Mouse (Mus musculus) left cerebral cortex, adult 2 months (tissue): ENCODE data around the gene Ppp4r1. TPM values are rescaled to one million over a fixed set of nuclear protein-coding genes. Genes with fewer than 3 reads are reported as not detected.
A peak's percentile ranks its signal among the peaks of the same experiment; 100 is the strongest.

Experiments used
- DNase-seq, 2 experiments: peaks; one replicate each; pipeline ENCODE4 v3.0.0; 2021 to 2022; ENCODE audit warnings: low spot score in 2 of 2, mixed read lengths in 1 of 2; ENCODE audit errors: extremely low spot score in 1 of 2
- H3K27ac ChIP-seq: fragments of 200-600 bp; 2 replicates; pipeline ENCODE4 v1.8.1; 2022
- H3K4me3 ChIP-seq: fragments of 200-600 bp; 2 replicates; pipeline ENCODE4 v1.8.1; 2022
- CTCF ChIP-seq: fragments of 200-600 bp; IDR thresholded peaks from 2 replicates; pipeline ENCODE4 v1.8.1; 2022; ENCODE audit warnings: antibody characterized with exemption, mild to moderate bottlenecking, moderate library complexity
- intact Hi-C: fragments of 180-260 bp; cut with DNase I; formaldehyde crosslinking; loops from one replicate; pipeline ENCODE4 v1.15.1; 2025
- total RNA-seq, 2 experiments: library from RNA; stranded (reverse); gene quantifications; 2 replicates each; pipeline ENCODE4 v1.2.3; 2021

The Ppp4r1 gene
- total RNA-seq, 2 experiments from 2014 or later = 46.5 to 52.5 TPM

DNA sequence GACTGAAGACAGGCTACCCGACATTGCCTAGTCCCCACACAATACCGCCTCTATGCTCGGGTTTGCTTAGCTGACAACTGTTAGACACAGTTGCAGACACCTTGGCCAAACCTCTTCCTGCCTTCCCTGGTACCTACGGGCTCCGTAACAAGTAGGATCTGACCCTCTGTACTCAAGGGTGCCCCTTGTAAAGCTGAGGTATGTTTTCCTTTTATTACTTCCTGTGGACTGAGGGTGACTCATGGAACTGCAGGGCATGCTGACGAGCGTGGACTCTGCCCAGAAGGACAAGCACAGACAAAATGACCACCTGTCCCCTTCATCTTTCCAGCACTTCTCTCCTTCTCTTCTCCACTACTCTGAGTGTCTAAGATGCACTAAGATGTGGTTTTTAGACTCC is 7.9 kb upstream of the Ppp4r1 start:
- TF ChIP-seq CTCF = no peak
- intact Hi-C loops = loop anchor here (5.0 kb wide), 1 partner anchor 67 kb away; no protein-coding TSS in a partner anchor
- Histone ChIP-seq H3K4me3 (no peak overlapping the region), H3K27ac (no peak overlapping the region)
- DNase-seq = no peak

DNA sequence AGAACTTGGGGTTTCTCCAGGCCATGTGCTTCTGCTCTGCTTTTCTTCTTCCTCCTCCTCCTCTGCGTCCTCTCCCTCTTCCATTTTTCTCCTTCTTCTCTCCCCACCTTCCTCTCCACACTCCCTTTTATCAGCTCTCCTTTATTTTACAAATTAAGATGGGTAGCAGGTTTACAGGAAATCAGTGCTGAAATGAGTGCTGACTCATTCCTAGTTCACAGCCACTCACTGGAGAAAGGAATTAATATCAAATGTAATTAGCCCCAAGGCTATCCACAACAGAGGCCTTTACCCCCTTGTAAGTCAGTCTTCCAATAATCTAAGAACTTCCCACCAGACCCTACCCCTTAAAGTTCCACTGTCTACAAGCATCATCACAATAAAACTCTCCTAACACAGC is 6.1 kb upstream of the Ppp4r1 start:
- H3K4me3 ChIP-seq = no peak overlapping the region
- DNase-seq = no peak
- intact Hi-C loops = no loop called here
- TF ChIP-seq CTCF = no peak
- H3K27ac ChIP-seq = no peak overlapping the region

DNA sequence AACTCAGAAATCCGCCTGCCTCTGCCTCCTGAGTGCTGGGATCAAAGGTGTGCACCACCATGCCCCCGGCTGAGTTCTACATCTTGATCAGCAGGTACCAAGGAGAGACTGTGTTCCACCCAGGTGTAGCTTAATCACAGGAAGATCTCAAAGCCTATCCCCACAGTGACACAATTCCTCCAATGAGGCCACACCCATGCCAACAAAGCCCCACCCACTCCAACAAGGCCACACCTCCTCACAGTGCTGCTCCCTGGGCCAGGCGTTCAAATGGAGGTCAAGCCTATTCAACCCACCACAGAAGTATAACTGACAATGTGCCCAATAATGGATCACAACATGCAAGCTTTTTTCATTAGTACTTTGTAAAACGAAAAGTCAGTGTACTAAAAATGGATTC is 4.9 kb upstream of the Ppp4r1 start:
- Histone ChIP-seq H3K4me3 (no peak overlapping the region), H3K27ac (no peak overlapping the region)
- TF ChIP-seq CTCF = no peak
- no peak for DNase-seq
- intact Hi-C loops = no loop called here

DNA sequence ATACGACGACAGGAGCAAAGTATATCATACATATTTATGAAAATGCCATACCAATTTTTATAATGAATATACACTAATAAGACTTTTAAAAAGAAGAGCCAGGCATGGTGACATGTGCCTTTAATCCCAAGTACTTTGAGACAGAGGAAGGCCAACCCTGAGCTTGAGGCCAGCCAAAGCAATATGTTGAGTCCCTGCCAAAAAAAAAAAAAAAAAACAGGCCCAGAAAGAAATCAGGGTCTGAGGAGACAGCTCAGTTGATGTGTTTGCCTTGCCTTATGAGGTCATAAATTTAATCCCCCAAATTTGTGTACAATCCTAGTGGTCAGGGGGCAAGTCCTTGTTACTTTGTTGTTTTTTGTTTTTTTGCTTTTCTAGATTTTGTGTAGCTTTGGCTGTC is 1.4 kb upstream of the Ppp4r1 start:
- TF ChIP-seq CTCF = no peak
- DNase-seq = no peak
- H3K4me3 ChIP-seq = no peak overlapping the region
- no peak overlapping the region for H3K27ac ChIP-seq
- intact Hi-C loops = no loop called here

DNA sequence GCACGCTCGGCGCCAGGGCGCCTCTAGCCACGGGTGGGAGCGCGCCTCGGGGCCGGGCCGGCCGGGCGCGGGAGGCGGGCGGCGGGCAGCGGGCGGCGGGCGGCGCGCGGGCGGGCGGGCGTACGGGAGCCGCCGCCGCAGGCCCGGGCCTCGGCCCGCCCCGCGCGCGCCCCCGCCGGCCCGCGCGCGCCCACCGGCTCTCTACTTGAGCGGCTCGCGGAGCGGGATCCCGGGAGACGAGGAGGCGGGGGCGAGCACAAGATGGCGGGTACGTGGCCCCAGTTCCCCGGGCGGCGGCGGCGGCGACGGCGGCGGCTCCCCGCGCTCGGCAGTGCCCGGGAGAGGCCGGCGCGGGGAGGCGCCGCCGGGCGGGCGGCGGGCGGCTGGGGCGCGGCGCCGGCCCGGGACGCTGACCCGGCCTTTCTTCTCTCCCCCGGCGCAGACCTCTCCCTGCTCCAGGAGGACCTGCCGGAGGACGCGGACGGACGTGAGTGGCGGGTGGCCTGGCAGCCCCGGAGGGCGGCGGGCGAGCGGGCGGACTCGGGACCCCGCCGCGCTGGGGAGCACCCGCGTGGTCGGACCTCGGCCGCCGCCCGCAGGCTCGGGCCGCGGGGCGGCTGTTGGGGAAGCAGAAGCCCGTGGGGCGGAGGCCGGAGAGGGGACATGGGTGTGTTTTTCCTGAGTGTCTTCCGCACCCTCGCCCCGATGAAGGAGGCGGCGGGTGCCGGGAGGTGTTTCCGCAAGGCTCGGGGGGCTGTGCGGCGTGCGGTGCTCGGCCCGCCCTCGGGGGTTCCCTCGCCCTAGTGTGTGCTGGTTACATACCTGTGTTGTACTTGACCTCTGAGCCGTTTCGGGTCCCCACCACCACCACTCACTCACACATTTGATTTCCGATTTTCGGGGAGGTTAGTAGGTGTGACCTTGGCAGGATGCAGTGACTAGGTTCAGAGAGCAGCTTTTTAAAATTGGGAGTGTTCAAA is 1.1 kb downstream of the Ppp4r1 start:
- intact Hi-C loops = loop anchor here (2.0 kb wide), 1 partner anchor 169 kb away; no protein-coding TSS in a partner anchor
- no peak for TF ChIP-seq CTCF
- Histone ChIP-seq H3K27ac (peak overlapping the region; percentile 85), H3K4me3 (peak overlapping the region; percentile 87)
- DNase-seq = peak; percentile 68 to 81

DNA sequence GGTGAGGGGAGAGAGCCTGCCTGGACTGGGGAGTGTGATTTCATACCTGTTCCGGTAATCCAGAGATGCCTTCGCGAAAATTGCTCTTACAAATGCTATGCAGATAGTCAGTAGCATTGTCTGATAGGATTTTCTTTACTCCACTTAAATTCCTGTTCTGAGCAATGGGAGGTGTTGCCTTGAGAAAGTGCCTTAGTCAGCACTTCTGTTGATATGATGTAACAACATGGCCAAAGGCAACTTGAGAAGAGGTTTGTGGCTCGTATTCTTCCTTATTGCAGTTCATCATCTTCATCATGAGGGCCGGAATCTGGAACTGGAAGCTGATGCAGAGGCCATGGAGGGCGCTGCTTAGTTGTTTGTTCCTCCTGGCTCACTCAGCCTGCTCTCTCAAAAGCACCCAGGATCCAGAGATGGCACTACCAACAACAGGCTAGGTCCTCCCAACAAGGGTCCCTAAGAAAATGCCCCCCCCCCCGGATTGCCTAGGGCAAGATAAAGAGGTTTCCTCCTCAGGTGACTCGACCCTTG is 2.3 kb downstream of the Ppp4r1 start:
- peak overlapping the region; percentile 87; the same call in 1 of the 2 replicates for H3K4me3 ChIP-seq
- H3K27ac ChIP-seq = no peak overlapping the region
- no peak for DNase-seq
- intact Hi-C loops = no loop called here
- no peak for TF ChIP-seq CTCF

DNA sequence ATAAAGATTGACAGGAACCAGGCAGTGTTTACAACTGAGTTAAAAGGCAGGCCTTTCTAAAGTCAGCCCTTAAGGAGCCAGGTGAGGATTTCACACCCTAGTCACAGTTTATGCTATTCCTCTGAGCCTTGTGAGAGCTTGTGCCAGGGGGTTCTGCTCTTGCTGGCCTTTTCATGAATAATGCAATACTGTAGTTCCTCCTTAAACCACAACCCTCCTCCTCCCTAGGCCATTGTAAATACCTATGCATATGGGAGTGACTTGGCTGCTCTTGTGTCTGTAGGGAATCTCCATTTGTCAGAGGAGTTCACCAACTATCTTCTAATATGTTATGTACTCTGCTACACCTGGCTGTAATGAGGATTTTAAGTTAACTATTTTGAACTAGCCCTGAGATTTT is 3.3 kb downstream of the Ppp4r1 start:
- no peak overlapping the region for H3K27ac ChIP-seq
- DNase-seq = no peak
- intact Hi-C loops = no loop called here
- TF ChIP-seq CTCF = no peak
- no peak overlapping the region for H3K4me3 ChIP-seq

DNA sequence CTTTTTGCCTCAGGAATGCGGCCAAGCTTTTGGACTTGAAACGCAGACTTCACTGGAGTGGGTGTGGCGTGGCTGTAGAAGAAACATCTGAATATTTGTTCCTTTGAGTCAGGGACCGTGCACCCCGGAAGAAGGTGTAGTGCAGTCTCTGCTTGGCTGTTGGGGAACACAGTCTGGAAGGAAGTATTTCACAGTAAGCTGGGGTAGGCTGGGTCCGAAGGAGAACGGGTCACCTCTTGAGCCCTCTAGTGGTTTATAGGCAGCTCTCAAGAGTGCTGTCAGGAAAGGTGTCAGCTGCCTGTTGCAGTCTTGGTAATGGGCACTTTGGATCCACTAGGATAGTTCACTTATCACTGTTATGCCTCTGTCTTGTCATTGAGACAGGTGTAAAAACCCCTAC is 3.9 kb downstream of the Ppp4r1 start:
- TF ChIP-seq CTCF = peak; percentile 40
- intact Hi-C loops = no loop called here
- H3K4me3 ChIP-seq = no peak overlapping the region
- no peak for DNase-seq
- no peak overlapping the region for H3K27ac ChIP-seq

DNA sequence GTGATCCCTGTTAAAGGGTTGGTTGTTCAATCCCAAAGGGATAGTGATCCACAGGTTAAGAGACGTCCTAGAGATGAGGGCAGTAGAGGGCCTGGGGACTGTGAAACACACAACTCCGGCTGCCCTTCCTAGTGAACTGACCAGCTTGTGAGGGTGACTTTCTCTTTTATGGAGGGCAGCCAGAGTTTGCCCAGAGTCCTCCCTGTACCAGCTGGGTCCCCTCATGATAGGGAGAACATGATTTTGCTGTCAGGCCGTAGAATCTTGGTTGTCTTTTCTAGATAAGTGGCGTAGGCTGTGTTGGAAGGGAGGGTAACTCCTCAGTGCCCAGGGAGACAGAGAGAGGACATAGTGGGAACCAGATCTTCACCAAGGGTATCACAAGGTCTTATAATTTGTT is 4.9 kb downstream of the Ppp4r1 start:
- no peak overlapping the region for H3K4me3 ChIP-seq
- DNase-seq = no peak
- H3K27ac ChIP-seq = no peak overlapping the region
- intact Hi-C loops = no loop called here
- TF ChIP-seq CTCF = no peak

DNA sequence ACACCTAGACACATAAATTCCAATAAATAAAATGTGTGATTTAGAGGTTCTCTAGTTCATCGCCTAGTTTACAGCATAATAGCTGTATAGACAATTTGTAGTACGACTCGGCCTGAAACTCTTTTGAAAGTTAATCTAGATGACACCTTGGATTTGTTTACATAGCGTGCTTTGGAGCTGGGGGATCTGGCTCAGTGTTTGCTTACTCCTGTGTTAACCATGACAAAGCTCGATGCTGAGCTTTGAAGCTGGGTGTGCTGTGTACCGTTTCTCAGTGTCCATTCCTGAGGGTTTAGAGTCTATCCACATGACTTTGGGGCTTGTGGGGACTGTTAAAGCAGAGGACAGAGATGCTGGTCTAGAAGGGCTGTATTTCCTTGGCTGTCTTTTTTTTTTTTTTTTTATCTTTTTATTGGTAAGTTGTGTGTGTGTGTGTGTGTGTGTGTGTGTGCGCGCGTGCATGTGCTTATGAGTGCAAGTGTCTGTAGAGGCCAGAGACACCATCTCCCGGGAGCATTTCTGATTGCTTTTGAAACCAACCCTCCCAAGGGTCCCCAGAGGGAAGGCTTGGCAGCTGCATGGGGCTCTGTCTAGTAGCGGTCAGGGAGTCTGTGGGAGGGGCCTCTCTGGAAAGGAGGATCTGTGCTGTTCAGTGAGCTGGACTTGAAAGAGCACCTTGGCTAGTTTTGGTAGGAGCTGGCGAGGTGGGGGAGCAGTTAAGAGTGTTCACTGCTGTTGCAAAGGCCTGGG is 6.3 kb downstream of the Ppp4r1 start:
- intact Hi-C loops = no loop called here

DNA sequence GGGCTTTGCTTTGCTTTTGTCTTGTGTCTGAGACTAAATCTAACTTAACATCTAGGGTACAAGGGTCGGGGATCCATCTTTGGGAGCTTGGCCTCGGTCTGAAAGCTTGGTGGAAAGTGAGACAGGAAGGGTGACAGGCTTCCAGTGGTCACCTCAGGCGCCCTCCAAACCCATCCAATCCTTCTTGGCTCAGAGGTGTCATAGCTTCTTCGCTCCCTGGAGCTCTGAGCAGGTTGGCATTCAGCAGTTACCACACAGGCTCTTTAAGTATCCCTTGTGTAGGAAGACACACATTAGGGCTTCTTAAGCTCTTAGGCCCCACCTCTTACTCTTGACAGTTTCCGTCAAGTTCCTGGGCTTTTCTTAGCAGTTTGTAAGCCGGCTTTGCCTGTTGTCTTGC is 7.2 kb downstream of the Ppp4r1 start:
- H3K27ac ChIP-seq = no peak overlapping the region
- intact Hi-C loops = no loop called here
- no peak overlapping the region for H3K4me3 ChIP-seq
- DNase-seq = no peak
- no peak for TF ChIP-seq CTCF

More for the DNA sequence above, 6.3 kb downstream of the Ppp4r1 start:
- Histone ChIP-seq H3K4me3 (no peak overlapping the region), H3K27ac (no peak overlapping the region)
- TF ChIP-seq CTCF = no peak
- DNase-seq = no peak

DNA sequence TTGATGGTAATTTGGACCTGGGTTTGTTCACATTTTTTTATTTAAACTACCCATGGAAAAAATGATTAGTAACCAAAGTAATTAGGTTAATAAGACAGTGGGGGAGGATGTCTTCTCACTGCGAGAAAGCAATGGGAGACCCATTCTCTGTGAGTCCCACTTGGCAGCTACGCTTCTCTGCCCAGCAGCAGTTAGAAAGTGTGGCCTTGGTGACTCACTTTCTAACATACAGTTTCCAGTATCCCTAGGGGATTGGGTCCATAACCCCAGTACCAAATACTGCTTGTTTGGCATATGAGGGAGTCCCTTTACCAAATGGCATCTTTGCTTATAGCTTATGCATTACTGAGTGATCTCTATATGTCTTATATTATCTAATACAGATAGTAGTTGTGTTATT is 8.8 kb downstream of the Ppp4r1 start:
- H3K4me3 ChIP-seq = no peak overlapping the region
- no peak overlapping the region for H3K27ac ChIP-seq
- TF ChIP-seq CTCF = no peak
- no peak for DNase-seq
- intact Hi-C loops = no loop called here
